Mouse (Mus musculus): ENCODE results near the gene March7.

DNA sequence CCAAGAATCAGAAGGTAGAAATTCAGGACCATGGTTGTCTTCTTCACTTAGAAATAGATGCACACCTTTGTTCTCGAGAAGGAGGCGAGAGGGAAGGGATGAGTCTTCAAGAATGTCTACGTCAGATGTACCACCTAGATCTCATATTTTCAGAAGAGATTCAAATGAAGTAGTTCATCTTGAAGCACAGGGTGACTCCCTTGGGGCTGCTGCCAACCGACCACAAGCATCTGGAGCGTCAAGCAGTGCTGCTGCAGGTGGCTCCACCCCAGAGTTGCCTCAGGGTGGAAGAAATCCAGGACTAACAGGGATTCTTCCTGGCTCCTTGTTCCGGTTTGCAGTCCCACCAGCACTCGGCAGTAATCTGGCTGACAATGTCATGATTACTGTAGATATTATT lies 24.8 kb downstream of the March7 start:
- no peak for TF ChIP-seq CTCF (conservative IDR thresholded peaks at IDR 0.05; ENCODE audit: insufficient read depth, insufficient read length, low read depth, low read length)
- TF ChIP-seq POLR2A (IDR thresholded peaks at IDR 0.05; ENCODE audit: low read depth, low read length) = no peak
